Mouse (Mus musculus) testis, postnatal 10 days (tissue): ENCODE measurements around the gene Errfi1.

Experiments used
- DNase-seq: peaks from one replicate; pipeline ENCODE4 v3.0.0; 2021; ENCODE audit warnings: low spot score

The Errfi1 gene

GRCm38 (mm10) chr4:150915181-150915906, 61.6 kb downstream of the Errfi1 start:
- no peak for DNase-seq

GRCm38 (mm10) chr4:150917336-150918027, 63.8 kb downstream of the Errfi1 start:
- DNase-seq = no peak
